Mouse (Mus musculus): ENCODE results near the gene Tmem179.
A peak's percentile ranks its signal among the peaks of the same experiment; 100 is the strongest.

The Tmem179 gene

DNA sequence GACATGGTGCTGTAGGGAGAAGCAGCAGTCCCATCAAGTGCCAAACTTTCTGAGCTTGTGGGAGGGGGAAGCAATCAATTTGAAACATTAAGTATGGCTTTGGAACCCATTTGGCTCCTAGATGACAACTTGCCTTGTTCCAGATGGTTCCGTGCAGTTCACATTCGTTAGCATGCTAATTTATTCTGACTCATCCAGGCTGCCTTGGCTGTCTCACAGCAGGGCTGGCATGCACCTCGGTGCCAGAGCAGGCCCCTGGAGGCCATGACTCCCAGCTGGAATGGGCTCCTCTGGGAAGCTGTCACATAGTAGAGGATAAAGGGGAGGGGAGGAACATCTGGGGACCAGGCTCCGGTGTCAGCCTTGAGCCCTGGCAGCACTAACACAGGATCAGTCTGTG, 58.7 kb downstream of the Tmem179 start:
- peak in 1 of 2 experiments; percentile 31 for DNase-seq

DNA sequence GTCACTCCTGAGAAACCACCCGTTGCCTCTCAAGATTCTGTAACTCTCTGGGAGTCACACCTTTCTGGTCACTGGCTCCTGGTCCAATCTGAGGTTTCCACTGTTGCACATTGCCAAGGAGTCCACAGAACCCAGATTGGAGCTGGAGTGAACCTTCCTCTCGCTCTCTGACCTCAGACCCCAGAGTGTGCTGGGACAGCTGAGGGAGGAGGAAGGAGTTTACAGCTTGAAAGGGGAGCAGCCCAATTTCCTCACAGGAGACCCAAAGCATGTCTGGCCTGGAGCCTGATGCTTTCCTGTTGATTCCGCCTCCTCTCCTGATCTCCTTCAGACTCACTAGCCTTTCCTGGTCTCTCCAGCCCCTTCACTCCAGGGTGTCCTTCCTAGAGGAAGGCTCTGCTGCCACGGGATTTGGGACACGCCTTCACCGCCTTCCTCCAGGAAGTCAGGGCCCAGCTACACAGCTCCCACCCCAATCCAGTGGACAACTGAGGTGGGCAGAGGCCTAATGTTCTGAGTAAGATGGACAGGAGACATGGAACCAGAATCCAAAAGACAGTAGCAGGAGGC, 60.3 kb downstream of the Tmem179 start:
- DNase-seq: no peak

DNA sequence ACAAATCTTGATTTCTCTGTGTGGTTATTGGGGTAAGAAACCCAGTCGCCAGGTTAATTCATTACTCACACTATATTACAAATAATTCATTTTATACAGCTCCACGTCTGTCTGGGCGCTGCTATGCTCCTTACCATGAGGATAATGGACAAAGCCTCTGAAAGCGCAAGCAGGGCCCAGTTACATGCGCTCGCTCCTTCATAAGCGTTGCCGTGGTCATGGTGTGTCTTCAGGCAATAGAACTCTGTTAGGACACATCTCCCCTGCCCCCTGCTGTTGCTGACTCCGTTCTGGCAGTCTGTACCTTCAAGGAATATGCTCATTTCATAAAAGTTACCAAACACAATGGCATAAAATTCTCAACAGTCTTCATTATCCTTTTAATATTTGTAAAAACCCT, 64.7 kb downstream of the Tmem179 start:
- DNase-seq: no peak

DNA sequence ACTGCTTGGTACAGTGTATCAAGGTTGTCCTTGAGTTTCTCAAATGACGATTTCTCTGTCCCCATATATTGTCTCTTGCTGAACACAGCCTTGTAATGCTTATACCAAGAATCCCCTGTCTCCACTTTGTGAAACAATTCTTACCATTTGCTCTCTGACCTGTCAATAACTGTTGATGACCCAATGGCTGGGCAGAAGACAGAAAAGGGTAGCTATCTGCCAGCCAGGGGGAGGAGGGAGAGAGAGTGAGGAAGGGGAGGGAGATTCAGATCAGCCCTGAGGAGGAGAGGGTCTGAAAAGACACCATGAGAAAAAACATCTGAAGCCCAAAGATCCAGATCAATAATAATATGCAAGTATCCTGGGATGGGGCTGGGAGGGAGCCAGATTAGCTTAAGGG, 65.2 kb downstream of the Tmem179 start:
- no peak for DNase-seq

DNA sequence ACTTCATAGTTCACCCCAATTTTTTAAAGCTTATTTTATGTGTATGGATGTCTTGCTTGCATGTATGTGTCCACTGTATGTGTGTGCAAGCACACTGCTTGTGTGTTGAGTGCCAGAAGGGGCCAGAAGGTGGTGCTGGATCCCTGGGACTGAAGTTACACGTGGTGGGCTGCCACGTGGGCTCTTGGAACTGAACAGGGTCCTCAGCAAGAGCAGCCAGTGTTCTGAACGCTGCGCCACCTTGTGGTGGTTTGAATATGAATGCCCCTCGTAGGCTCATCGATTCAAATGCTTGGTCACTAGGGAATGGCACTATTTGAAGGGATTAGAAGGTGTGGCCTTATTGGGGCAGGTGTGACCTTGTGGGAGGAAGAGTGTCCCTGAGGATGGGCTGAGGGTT, 65.7 kb downstream of the Tmem179 start:
- peak; percentile 56 to 73 for DNase-seq
